Mouse (Mus musculus) heart, postnatal 0 days (tissue): ENCODE measurements at regions not wholly inside any gene's neighbourhood (a gene's known extent, or its start where the extent isn't known, plus 50 kb on each side); places are given as distances from the start of the nearest gene placed in this dataset.

ENCODE experiments used
- ATAC-seq: fragments of 200-750 bp; cut with Nextera tagmentation; 2 replicates; pipeline ENCODE4 v1.8.0; 2017; ENCODE audit warnings: low read depth, moderate number of reproducible peaks, moderate library complexity; ENCODE audit not compliant: insufficient read depth
- DNase-seq: peaks from one replicate; pipeline ENCODE4 v3.0.0-alpha.2; 2016; ENCODE audit warnings: low spot score
- H3K27ac ChIP-seq: fragments of 300-500 bp; sonication (generic); 2 replicates; pipeline ENCODE4 v1.5.1; 2014; ENCODE audit warnings: low read depth, mild to moderate bottlenecking
- H3K27me3 ChIP-seq: fragments of 300-500 bp; sonication (generic); 2 replicates; pipeline ENCODE4 v1.6.1; 2014; ENCODE audit warnings: low read length, mixed read lengths; ENCODE audit not compliant: control insufficient read depth, insufficient read depth
- H3K36me3 ChIP-seq: fragments of 300-500 bp; sonication (generic); replicated peaks from 2 replicates; pipeline ENCODE4 v1.6.1; 2014; ENCODE audit warnings: low read length, mixed read lengths; ENCODE audit not compliant: control insufficient read depth, insufficient read depth
- H3K4me1 ChIP-seq: fragments of 300-500 bp; sonication (generic); 2 replicates; pipeline ENCODE4 v1.6.1; 2014; ENCODE audit warnings: antibody characterized with exemption; ENCODE audit not compliant: control insufficient read depth, insufficient read depth
- H3K4me2 ChIP-seq: fragments of 300-500 bp; sonication (generic); 2 replicates; pipeline ENCODE4 v1.6.1; 2014; ENCODE audit warnings: low read depth, mild to moderate bottlenecking, low read length, moderate library complexity
- H3K4me3 ChIP-seq: fragments of 300-500 bp; sonication (generic); 2 replicates; pipeline ENCODE4 v1.5.1; 2014; ENCODE audit warnings: low read depth, low read length
- H3K9ac ChIP-seq: fragments of 300-500 bp; sonication (generic); replicated peaks from 2 replicates; pipeline ENCODE4 v1.6.1; 2014; ENCODE audit warnings: low read depth, low read length, mixed read lengths
- H3K9me3 ChIP-seq: fragments of 300-500 bp; sonication (generic); replicated peaks from 2 replicates; pipeline ENCODE4 v1.6.1; 2016; ENCODE audit warnings: low read length; ENCODE audit not compliant: control insufficient read depth
- CTCF ChIP-seq: IDR thresholded peaks from 2 replicates; pipeline ENCODE4 v1.5.1; 2016; ENCODE audit warnings: antibody characterized with exemption, control low read depth, low read depth
- EP300 ChIP-seq: IDR thresholded peaks from 2 replicates; pipeline ENCODE4 v1.6.1; 2016; ENCODE audit warnings: antibody characterized with exemption, low read depth
- WGBS: fragments of 180-500 bp; shearing (Covaris S2); extraction: QIAGEN DNeasy Blood & Tissue Kit; methylation state at CpG from one replicate; pipeline ENCODE4 v1.1.7; 2014; 5-methylcytosine and 5-hydroxymethylcytosine counted together

DNA sequence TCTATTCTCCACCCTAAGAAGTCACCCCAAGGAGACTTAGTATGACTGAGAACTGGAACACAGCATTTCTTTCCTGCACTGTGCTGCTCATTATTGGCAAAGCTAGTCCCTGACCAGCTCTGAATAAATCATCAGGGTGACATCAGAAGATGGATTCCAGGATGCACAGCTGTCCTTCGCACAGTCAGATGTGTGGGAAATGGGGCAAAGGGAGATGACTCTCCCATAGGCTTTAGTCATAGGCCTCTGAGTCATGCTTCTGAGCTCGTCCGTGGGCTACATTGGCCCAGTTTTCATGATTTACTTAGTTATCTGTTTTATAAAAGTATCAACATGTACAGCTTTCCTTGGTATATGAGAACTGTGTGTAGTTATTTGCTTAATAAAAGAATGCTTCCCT, 125.8 kb upstream of the Sox11 start:
- no peaks in the 10 kb centered on the region for H3K27me3 ChIP-seq
- no peak for DNase-seq
- 66% methylated on average over 3 of the region's 3 CpGs for WGBS
- no peak overlapping the region for H3K4me2 ChIP-seq
- H3K36me3 ChIP-seq: no peaks in the 10 kb centered on the region
- no peak overlapping the region for H3K27ac ChIP-seq
- H3K4me1 ChIP-seq: no peaks in the 10 kb centered on the region
- ATAC-seq: no peak
- TF ChIP-seq EP300: no peak
- H3K9ac ChIP-seq: no peak overlapping the region
- no peak overlapping the region for H3K4me3 ChIP-seq
- no peaks in the 10 kb centered on the region for H3K9me3 ChIP-seq

DNA sequence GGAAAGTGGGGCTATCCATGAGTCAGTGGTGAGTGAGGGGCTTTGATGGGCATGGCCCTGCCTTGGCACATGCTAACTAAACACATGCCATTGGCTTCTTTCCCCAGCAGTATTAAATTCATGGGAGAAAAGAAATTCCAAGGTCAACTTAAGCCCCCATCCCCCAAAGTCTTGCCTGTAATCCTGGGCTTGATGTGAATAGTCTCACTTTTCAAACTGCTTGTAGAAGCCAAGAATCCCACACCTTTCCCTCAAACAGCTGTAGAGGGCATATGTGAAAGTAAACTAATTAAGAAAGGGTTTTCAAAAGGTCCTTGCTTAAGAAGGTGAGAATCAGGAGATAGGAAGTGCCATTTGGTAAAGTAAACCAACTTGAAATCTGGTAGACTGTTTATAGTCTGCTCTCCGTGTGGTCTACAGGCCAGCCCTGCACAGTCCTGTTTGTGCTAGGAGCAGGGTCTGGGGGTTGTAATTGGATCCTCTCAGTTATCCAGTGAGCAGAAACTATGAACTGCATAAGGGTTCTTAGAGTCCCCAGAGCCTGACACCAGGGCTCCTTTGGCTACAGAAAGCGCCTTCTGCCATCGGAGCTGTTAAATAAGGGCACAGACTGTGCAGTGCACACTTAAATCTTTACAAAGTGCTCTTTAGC, 123.3 kb upstream of the Sox11 start:
- H3K4me2 ChIP-seq: no peak overlapping the region
- DNase-seq (no peak), ATAC-seq (no peak)
- no peaks in the 10 kb centered on the region for H3K4me1 ChIP-seq
- no peak overlapping the region for H3K4me3 ChIP-seq
- no peaks in the 10 kb centered on the region for H3K9me3 ChIP-seq
- H3K27me3 ChIP-seq: no peaks in the 10 kb centered on the region
- H3K27ac ChIP-seq: no peak overlapping the region
- TF ChIP-seq EP300 (no peak), CTCF (no peak)
- no peaks in the 10 kb centered on the region for H3K36me3 ChIP-seq
- no peak overlapping the region for H3K9ac ChIP-seq
- WGBS: 48% methylated on average over 3 of the region's 3 CpGs

DNA sequence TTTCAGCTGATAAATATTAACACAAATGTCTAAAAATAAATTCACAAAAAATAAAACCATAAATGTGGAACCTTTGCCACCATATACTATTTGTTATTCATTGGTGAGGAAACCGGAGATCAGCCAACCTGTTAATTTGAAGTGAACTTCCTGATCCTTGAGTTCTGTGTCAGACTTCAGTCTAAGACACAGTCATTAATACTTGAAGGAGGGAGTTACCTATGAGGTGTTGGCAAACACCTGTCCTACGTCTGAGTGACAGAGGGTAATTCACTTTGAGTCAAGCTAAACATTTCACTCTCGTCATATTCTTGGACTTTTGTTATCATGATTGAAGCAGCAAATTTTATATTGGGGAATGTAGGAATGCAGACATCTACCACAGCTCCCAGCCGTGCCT, 116.3 kb upstream of the Sox11 start:
- no peaks in the 10 kb centered on the region for H3K9me3 ChIP-seq
- WGBS: 72% methylated on average over 4 of the region's 4 CpGs
- TF ChIP-seq EP300 (no peak), CTCF (no peak)
- H3K36me3 ChIP-seq: no peaks in the 10 kb centered on the region
- no peaks in the 10 kb centered on the region for H3K27me3 ChIP-seq
- H3K9ac ChIP-seq: no peak overlapping the region
- H3K4me2 ChIP-seq: no peak overlapping the region
- H3K27ac ChIP-seq: no peak overlapping the region
- ATAC-seq (no peak), DNase-seq (no peak)
- H3K4me3 ChIP-seq: no peak overlapping the region
- H3K4me1 ChIP-seq: no peaks in the 10 kb centered on the region

DNA sequence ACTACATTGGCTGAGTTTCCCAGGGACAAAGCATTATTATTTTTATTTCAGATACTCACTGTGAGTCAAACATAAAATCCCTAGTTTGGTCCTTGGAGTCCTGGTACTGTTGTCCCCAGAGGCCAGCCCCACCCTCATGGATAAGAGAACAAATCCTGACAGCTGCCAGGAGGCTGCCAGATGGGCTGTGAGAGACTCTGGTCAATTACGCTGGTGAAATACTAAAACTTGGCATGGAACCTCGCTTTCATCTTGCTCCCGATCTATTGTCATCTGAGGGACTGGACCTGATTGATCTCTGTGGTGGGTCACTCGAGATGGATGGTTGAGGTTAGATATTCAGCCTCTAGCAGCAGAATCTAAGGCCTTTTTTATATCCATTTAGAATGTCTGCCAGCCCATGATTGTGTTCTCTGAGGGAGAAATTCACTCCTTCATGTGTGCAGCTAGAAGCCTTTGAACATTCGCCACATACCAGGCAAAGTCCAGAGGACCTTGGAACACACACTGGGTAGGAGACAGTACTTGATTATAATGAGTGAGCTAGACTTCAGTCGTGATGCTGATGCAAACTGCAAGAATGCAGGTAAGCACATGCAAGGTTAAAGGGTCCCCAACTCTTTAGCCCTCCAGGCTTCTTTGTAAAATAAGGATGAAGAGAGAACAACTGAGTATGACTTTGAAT, 95.4 kb upstream of the Sox11 start:
- H3K36me3 ChIP-seq: no peaks in the 10 kb centered on the region
- no peak overlapping the region for H3K4me3 ChIP-seq
- no peaks in the 10 kb centered on the region for H3K9me3 ChIP-seq
- ATAC-seq (no peak), DNase-seq (no peak)
- no peak overlapping the region for H3K27ac ChIP-seq
- H3K27me3 ChIP-seq: no peaks in the 10 kb centered on the region
- no peak overlapping the region for H3K9ac ChIP-seq
- H3K4me1 ChIP-seq: no peaks in the 10 kb centered on the region
- no peak overlapping the region for H3K4me2 ChIP-seq
- TF ChIP-seq EP300 (no peak), CTCF (no peak)
- WGBS: 60% methylated on average over 6 of the region's 6 CpGs

DNA sequence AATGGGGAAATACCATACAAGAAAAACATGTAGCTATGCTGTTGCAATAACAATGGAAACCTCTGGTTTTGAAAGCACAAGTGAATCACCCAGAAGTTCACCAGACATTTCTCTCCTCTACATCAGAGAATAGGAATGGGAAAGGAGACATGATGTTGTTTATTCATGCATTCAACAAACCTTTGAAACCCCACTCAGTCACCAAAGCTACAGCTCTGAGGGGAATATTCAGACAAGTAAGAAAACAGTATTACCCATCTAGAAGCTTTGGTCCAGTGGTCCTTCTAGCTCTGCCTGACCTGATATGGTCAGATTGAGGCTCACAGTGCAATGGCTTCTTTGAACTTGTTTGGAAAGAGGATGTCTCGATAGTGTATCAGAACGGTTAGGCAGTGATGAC, 89.0 kb upstream of the Sox11 start:
- Histone ChIP-seq H3K36me3 (no peaks in the 10 kb centered on the region), H3K9ac (no peak overlapping the region), H3K27me3 (no peaks in the 10 kb centered on the region), H3K4me2 (no peak overlapping the region), H3K9me3 (no peaks in the 10 kb centered on the region), H3K27ac (no peak overlapping the region), H3K4me3 (no peak overlapping the region), H3K4me1 (no peaks in the 10 kb centered on the region)
- TF ChIP-seq CTCF: no peak
- TF ChIP-seq EP300: no peak
- 88% methylated on average over 2 of the region's 2 CpGs for WGBS
- ATAC-seq (no peak), DNase-seq (no peak)
